Mouse (Mus musculus): ENCODE data around the gene Srgap1.

- TF ChIP-seq CTCF (IDR thresholded peaks at IDR 0.05; ENCODE audit: control insufficient read depth, insufficient read depth, low read length), result no peak
- no peak for TF ChIP-seq POLR2A (IDR thresholded peaks at IDR 0.05; ENCODE audit: borderline replicate concordance, control insufficient read depth, low read depth, low read length)
Measured at GRCm38 (mm10) chr10:121986997-121987396, 60.1 kb downstream of the Srgap1 start.
